Mouse (Mus musculus): ENCODE data around the gene Rab6b.

- TF ChIP-seq CTCF (IDR thresholded peaks at IDR 0.05; ENCODE audit: low read depth, low read length) (no peak), POLR2A (IDR thresholded peaks at IDR 0.05; ENCODE audit: insufficient read depth, low read length) (no peak)
Measured at GRCm38 (mm10) chr9:103153286-103153685, 41.7 kb downstream of the Rab6b start.
